Mouse (Mus musculus) heart, adult 2 months (tissue): ENCODE measurements around the gene Psmd12. TPM values are rescaled to one million over a fixed set of nuclear protein-coding genes. Genes with fewer than 3 reads are reported as not detected.
A peak's percentile ranks its signal among the peaks of the same experiment; 100 is the strongest.
"Not testable (repeated sequence)": the region's sequence is repeated elsewhere in the genome, so short reads cannot be mapped to it uniquely, and the experiment has no call there.

Experiments
- DNase-seq, 2 experiments: peaks; one replicate each; pipeline ENCODE4 v3.0.0; 2021
- H3K27ac ChIP-seq: fragments of 200-600 bp; 2 replicates; pipeline ENCODE4 v1.8.1; 2022
- H3K27me3 ChIP-seq: fragments of 200-500 bp; 2 replicates; pipeline ENCODE4 v1.6.1; 2012; ENCODE audit warnings: mild to moderate bottlenecking, low read length, inconsistent platforms, mixed read lengths; ENCODE audit not compliant: control insufficient read depth, insufficient read depth
- H3K36me3 ChIP-seq: fragments of 200-500 bp; 2 replicates; pipeline ENCODE4 v1.6.1; 2012; ENCODE audit warnings: low read length, inconsistent platforms; ENCODE audit not compliant: control insufficient read depth, insufficient read depth
- H3K4me1 ChIP-seq: fragments of 200-500 bp; 2 replicates; pipeline ENCODE4 v1.6.1; 2011; ENCODE audit warnings: low read length; ENCODE audit not compliant: control insufficient read depth, insufficient read depth
- H3K4me3 ChIP-seq: fragments of 200-600 bp; 2 replicates; pipeline ENCODE4 v1.8.1; 2022
- H3K79me2 ChIP-seq: fragments of 200-500 bp; replicated peaks from 2 replicates; pipeline ENCODE4 v1.6.1; 2012; ENCODE audit warnings: mild to moderate bottlenecking, inconsistent platforms, low read length, moderate library complexity, mixed read lengths; ENCODE audit not compliant: control insufficient read depth, insufficient read depth
- H3K9ac ChIP-seq: fragments of 200-500 bp; 2 replicates; pipeline ENCODE4 v1.6.1; 2012; ENCODE audit warnings: low read depth, mild to moderate bottlenecking, control low read depth, inconsistent platforms, low read length, mixed read lengths
- CTCF ChIP-seq: fragments of 200-600 bp; IDR thresholded peaks from 2 replicates; pipeline ENCODE4 v1.8.1; 2022; ENCODE audit warnings: antibody characterized with exemption, mild to moderate bottlenecking, moderate library complexity
- EP300 ChIP-seq: fragments of 200-500 bp; IDR thresholded peaks from 2 replicates; pipeline ENCODE4 v1.6.1; 2011; ENCODE audit warnings: low read depth, low read length, control low read depth; ENCODE audit not compliant: insufficient read depth
- POLR2A ChIP-seq: fragments of 200-500 bp; IDR thresholded peaks from 2 replicates; pipeline ENCODE4 v1.6.1; 2011; ENCODE audit warnings: mild to moderate bottlenecking, low read depth, low read length, control low read depth; ENCODE audit not compliant: insufficient read depth
- WGBS: fragments of 180-500 bp; shearing (Covaris S2); methylation state at CpG from one replicate; pipeline ENCODE4 v1.1.7; 2018; 5-methylcytosine and 5-hydroxymethylcytosine counted together
- intact Hi-C: fragments of 180-260 bp; cut with DNase I; formaldehyde crosslinking; loops from one replicate; pipeline ENCODE4 v1.15.1; 2025
- polyA plus RNA-seq: library from polyadenylated mRNA; depleted of rRNA; stranded (reverse); fragments of >200 nt; gene quantifications from 2 replicates; pipeline ENCODE4 v1.2.3, GENCODE M21; 2012
- total RNA-seq, 2 experiments: library from RNA; stranded (reverse); gene quantifications; 2 replicates each; pipeline ENCODE4 v1.2.3; 2021

The Psmd12 gene
- total and polyA plus RNA-seq, 3 experiments, result 22.6 to 92.2 (median 78.3) TPM

DNA sequence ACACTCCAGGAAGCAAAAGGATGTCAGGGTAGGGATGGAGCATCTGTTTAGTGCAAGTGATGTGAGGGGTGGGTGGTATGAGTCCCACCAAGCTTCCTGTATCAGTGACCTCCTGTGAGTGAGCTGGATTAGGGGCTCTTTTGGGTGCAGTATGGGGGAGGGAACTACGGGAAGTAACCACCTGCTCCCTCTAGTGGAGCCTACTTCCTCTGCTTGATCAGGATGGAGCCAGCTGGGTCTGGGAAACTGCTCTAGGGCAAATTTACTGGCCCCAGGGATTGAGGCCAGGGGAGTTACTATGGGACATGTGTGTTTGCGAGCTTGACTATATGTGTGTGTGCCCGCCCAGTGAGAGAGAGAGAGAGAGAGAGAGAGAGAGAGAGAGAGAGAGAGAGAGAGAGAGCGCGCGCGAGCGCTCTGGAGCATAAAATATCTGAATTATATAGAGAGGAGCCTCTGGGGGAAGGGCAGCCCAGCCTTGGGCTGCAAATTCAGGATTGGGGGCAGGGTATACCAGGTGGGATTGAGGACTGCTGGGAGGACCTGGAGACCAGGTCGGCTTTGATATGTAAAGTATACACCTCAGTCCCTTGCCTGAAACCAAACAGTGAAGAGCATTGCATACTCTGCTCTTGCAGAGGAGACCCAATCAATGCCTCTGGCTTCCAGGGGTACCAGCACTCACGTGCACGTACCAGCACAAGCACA is 30.5 kb downstream of the Psmd12 start:
- no peak for TF ChIP-seq POLR2A
- TF ChIP-seq CTCF, result peak; percentile 47
- 27% methylated on average over 11 of the region's 11 CpGs for WGBS
- Histone ChIP-seq H3K27ac (no peak overlapping the region), H3K79me2 (no peaks in the 10 kb centered on the region), H3K4me3 (no peak overlapping the region), H3K4me1 (peaks cover 6% of the 10 kb centered on the region), H3K9ac (no peak overlapping the region), H3K36me3 (no peaks in the 10 kb centered on the region), H3K27me3 (no peaks in the 10 kb centered on the region)
- DNase-seq, result no peak
- intact Hi-C loops, result no loop called here

DNA sequence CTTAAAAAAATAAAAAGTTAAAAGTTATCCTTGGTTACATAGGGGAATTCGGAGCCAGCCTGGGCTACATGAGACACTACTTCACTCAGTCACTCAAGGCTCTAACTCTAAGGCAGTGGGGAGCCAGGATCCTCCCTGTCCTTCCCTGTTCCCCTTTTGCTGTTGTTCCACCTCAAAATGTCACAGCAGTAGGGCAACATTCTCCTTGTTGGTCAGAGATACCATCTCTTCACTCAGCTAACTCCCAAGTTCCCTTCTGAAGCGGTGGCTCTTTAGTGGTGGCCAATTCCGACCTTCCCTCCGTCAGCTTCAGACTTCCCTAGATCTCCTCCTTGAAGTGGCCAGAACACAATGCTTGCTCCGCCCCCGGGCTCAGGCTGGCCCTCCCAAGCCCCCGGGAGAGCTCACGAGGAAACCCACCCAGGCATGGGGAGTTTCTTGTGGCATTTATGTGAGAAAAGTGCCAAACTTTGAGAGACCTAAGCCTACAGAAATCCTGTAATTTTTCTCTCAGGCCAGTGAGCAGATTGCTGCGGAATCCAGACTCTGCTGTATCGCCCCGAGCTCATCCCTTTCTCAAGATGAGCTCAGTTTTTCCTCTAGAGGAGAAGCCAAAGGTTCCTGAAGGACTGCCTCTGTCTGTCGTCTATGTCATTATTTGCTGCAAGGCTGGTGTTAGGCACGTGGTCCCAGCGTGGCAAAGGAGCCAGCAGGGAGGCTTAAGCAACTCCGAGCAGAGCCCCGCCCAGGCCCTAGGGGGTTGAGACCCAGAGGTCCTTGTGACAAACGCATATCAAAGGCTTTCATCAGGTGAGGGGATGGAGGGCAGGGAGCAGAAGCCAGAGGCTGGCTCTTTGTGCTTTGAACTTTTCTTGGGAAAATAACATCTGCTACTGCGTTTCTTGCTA is 31.3 kb downstream of the Psmd12 start:
- TF ChIP-seq CTCF (no peak), POLR2A (no peak), EP300 (no peak)
- DNase-seq, result peak; percentile 40 to 52
- H3K36me3 ChIP-seq, result no peaks in the 10 kb centered on the region
- no peaks in the 10 kb centered on the region for H3K79me2 ChIP-seq
- H3K4me1 ChIP-seq, result peaks cover 6% of the 10 kb centered on the region
- H3K4me3 ChIP-seq, result no peak overlapping the region
- H3K9ac ChIP-seq, result no peak overlapping the region
- no peaks in the 10 kb centered on the region for H3K27me3 ChIP-seq
- no peak overlapping the region for H3K27ac ChIP-seq
- intact Hi-C loops, result no loop called here
- 8% methylated on average over 18 of the region's 18 CpGs for WGBS

DNA sequence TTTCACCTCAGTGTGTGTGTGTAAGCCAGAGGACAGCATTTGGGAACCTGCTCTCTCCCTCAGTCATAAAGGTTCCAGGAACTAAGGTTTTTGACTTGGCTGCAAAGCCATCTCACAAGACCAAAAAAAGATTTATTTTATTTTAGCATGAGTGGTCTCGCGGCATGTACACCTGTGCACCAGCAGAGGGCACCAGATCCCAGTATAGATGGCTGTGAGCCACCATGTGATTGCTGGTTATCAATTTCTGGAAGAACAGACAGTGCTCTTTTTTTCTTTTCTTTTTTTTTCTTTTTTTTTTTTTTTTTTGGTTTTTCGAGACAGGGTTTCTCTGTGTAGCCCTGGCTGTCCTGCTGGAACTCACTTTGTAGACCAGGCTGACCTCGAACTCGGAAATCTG is 32.7 kb downstream of the Psmd12 start:
- H3K4me3 ChIP-seq, H3K9ac ChIP-seq, H3K4me1 ChIP-seq, H3K27ac ChIP-seq, H3K27me3 ChIP-seq, H3K79me2 ChIP-seq, H3K36me3 ChIP-seq: not testable (repeated sequence)
- peak; percentile 54 to 64 for DNase-seq
- WGBS, result 41% methylated on average over 5 of the region's 5 CpGs
- TF ChIP-seq CTCF, result peak; percentile 86
- peak; percentile 80; the same call in 1 of the 2 replicates for TF ChIP-seq EP300
- intact Hi-C loops, result loop anchor here (2.0 kb wide), 1 partner anchor 341 kb away; no protein-coding TSS in a partner anchor

DNA sequence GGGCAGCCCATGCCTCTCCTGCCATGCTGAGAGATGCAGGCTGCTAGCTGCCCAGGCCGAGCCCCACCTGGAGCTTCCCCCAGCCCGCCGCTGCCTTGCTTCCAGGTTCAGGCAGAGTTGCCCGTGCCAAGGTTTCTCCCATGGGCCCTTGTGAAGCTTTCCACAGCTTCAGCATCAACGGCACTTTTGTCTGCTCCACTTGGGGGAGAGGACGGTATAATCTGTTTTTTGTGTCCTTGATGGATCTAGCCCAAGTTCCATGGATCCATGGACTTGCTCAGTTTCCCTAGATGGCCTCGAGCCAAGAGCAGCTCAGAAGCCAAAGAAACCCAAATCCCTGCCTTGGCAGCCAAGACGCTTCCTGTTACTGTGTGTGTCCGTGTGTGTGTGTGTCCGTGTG is 33.8 kb downstream of the Psmd12 start:
- TF ChIP-seq EP300 (no peak), CTCF (no peak), POLR2A (no peak)
- Histone ChIP-seq H3K27ac (no peak overlapping the region), H3K79me2 (no peaks in the 10 kb centered on the region), H3K4me1 (peaks cover 6% of the 10 kb centered on the region), H3K27me3 (no peaks in the 10 kb centered on the region), H3K9ac (no peak overlapping the region), H3K4me3 (no peak overlapping the region), H3K36me3 (no peaks in the 10 kb centered on the region)
- WGBS, result 29% methylated on average over 10 of the region's 10 CpGs
- DNase-seq, result peak; percentile 23
- intact Hi-C loops, result loop anchor here (2.0 kb wide), 1 partner anchor 340 kb away; no protein-coding TSS in a partner anchor

DNA sequence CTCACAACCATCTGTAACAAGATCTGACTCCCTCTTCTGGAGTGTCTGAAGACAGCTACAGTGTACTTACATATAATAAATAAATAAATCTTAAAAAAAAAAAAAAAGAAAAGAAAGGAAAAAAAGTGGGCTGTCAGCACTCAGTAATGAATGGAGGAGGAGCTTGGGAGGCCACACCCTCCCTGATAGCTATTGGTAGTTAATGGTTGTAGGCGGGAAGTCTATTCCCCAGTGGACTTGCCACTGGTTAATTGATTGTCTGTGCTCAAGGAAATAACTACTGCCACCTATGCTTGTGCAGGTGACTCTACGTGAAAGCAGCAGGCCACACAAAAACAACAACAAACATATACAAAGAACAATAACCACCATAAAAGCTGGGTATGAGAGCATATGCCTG is 37.1 kb downstream of the Psmd12 start:
- Histone ChIP-seq H3K27ac (no peak overlapping the region), H3K4me3 (no peak overlapping the region), H3K79me2 (no peaks in the 10 kb centered on the region), H3K27me3 (no peaks in the 10 kb centered on the region), H3K4me1 (peaks cover 4% of the 10 kb centered on the region), H3K36me3 (no peaks in the 10 kb centered on the region), H3K9ac (no peak overlapping the region)
- no peak for DNase-seq
- 98% methylated on average over 2 of the region's 2 CpGs for WGBS
- no peak for TF ChIP-seq POLR2A
- no peak for TF ChIP-seq CTCF
- no peak for TF ChIP-seq EP300
- intact Hi-C loops, result no loop called here

DNA sequence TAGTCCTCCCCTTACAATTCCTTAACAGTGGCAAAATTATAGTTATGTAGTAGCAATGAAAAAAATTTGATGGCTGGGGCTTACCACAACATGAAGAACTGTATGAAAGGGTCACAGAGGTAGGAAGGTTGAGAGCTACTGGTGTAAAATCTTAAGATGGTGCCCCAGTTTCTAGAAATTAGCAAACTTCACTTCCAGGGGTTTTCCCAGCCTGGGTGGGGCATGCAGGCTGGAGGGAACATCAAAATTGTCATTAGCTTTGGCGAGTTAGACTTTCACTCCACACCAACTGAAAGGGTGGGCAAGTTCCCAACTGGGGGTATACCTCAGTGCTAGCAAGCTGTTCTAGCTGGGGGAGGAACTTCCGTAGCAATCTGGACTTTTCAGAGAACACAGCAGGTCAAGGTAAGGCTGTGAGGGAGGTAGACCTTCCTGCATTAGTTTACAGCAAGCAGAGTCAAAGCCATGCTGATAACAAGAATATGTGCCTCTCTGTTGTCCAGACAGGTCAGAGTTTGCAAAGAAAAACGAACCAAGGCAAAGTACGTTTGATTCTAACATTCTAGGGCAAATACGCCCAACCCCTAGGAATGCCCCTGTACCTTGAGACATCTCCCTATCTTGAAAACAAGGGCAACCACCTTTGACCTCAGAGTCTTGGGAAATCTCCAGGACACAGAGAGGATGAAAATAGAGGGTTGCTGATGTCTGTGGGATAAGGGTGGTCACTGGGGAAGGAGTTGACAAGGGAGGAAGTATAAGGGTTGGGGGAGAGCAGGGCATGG is 39.6 kb downstream of the Psmd12 start:
- H3K27me3 ChIP-seq, result no peaks in the 10 kb centered on the region
- DNase-seq, result no peak
- 72% methylated on average over 5 of the region's 5 CpGs for WGBS
- intact Hi-C loops, result no loop called here
- no peak overlapping the region for H3K9ac ChIP-seq
- TF ChIP-seq EP300 (no peak), POLR2A (no peak), CTCF (no peak)
- no peak overlapping the region for H3K27ac ChIP-seq
- H3K79me2 ChIP-seq, result no peaks in the 10 kb centered on the region
- no peaks in the 10 kb centered on the region for H3K36me3 ChIP-seq
- no peaks in the 10 kb centered on the region for H3K4me1 ChIP-seq
- no peak overlapping the region for H3K4me3 ChIP-seq
